Mouse (Mus musculus) 416B (cell line): ENCODE results near the gene Ttll11.

Experiments used
- DNase-seq: peaks from one replicate; pipeline ENCODE4 v3.0.0; 2011; ENCODE audit warnings: low read depth

The Ttll11 gene

DNA sequence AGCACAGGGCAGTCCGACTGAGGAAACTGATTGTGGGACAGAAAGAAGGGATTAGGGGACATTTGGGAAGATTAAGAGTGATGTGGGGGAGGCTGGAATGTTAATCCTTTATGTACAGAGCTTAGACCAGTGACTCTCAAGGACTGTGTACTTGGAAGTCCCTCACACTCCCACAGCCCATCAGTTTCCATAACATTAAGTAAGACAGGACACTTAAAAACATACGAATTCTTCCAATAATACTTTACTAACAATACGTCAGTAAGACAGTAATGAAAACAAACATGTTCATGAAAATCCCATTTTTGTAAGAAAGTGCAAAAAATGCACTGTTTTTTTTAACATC is 127.6 kb downstream of the Ttll11 start:
- DNase-seq = no peak

DNA sequence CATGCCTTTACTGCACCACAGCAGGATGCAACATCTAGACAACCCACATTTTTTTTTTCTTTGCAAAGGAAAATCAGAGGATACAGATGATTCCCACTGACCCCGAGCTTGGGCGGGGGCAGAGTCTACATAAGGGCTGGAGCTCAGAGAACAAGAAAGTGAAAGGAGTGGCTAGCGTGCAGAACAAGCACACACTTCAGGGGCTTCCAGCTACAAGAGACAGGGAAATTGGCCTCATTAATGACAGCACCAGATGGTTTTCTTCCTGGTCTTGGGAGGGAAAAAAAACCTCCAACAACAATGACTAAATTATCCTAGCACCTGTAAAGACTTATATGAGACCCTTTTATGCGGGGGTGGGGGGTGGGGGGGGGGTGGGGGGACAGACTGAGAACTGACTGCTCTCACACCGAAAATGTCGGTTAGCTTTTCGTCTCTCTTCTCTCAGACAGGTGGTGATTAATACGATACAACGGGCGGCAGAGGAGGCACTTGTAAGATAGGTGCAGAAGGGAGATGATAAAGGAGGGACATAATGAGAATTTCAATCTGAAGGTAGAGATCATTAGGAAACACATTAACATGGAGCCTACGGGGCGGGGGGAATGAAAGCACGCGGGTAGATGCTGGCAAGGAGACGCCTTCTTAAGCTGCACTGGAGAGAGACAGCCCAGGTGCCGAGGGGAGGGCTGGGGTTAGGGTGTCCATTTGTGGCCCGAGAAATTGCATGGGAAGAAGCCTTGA is 128.1 kb downstream of the Ttll11 start:
- no peak for DNase-seq

DNA sequence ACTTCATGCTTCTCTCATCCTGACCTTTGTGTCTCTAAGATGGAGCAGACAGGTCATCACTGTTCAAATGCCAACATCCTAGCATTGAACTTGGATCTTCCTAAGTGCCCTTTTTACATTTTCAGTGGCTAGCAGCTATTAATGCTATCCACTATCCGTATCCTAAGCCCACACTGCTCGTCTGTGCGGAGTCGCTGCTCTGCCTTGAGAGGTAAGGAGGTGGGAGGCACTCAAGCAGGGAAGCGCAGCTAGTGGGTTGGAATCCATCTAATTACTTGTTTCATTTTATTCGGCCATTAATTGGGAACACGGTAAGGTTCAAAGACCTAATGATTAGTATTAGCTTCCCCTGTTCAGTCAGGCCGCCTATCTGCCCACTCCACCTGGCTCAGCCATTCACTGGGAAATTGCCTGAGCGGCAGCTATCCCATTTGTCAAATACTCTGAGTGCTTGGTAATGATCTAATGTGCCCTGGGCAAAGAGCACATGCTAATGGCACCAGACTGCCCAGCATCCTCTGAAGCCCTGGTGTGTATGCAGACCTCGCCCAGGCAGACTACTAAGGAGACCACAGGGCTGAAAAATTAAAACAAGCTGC is 130.0 kb downstream of the Ttll11 start:
- DNase-seq = no peak

DNA sequence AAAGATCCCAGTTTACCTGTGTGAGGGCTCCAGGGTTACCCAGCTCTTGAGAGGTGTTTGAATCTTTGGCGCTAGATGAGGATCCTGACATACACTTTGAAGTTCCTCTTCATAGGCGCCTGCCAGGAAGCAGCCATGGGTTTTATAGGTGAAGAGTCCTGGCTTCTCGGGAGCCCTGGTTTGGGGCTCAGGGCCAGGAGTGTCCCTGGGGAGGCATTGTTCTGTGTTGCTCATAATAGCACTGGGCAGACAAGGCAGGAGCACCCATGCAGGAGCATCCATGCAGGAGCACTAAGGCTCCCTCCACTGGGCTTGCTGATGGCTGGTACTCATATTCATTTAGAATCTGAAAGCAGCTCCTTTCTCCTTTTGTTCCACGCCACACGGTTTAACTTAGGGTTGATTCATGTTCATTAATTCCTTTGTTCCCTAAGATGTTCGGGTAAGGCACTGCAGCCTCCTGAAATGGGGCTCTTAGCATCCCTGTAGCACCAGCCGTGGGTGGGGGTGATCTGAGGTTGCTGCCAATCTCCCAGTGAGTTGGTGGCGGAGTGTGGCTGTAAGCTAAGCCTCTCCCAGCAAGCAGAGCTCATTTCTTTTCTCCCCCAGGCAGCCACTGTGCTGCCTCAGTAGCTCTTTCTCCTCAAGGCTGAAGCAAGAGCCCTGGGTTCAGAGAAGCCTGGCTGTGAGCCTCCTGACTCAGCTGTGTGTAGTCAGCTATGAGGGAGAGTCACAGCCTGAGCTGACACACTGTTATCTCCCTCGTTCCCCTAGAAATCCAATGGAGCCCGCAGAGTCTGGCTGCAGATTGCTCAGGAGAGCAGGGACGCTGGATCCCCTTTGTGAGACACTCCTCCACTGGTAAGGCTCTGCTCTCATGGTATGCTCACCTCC is 133.9 kb downstream of the Ttll11 start:
- no peak for DNase-seq

DNA sequence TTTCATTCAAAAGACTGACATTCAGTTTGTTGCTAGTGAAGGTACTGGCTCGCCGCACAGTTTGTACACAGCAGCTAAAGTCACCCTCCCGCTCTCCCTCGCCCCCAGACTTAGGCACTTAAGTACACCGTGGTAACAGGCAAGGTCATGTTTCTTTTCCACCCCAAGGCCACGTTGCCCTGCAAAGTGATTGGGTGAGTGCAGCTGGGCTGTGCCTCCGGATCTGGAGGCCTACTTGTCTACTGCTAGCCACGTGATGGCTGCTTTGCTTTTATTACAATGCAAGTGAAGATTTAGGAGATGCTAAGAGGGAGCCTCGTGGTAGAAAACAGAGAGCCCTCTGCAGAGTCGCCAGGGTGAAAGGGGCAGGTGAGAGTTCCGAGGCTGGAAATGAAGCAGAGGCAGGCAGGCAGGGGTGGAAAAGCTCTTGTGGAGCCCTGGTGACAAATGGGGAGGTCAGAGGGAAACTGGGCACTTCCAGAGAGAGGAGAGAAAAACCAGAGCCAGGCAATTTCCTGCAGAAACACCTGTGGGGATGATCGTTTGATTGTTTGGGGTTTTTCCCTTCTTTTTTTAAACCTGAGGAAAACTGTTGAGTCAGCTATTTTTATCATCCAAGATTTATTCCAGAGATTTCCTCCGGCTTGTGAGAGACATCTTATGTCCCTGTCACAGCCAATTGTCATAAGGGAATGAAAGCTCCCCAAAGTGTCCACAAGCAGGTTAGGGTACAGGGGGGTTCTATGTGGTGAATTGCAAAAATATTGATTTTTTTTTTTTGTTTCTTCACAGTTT is 135.6 kb downstream of the Ttll11 start:
- DNase-seq = no peak

DNA sequence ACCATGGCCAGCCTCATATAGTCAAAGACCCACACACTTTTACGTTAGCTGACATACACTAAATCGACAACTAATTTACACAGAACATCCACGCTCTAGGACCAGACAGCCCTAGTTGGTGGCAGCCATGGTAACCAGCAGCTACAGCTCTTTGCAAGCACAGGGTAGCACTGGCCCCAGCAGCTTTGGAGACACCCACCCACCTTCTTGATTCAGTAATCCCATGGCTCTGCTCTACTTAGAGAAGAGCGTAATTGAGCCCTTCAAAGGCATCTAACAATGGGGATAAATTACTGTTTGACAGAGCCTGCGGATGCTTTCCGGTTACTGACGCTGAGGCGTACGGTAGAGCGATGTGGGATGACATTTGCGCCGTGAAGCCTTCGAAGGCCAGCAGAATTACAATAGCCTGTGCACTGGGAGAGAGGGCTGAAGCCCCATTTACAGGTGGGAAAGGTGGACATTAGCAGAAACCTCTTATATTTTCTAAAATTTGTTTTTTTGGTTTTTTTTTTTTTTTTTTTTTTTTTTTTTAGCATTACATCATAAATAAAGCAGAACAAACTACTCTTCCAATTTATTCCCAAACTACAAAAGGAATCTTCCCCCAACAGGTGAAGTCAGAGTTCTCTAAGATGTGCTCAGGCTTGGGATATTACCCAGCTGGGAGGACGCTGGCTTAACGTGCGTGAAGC is 136.8 kb downstream of the Ttll11 start:
- no peak for DNase-seq

DNA sequence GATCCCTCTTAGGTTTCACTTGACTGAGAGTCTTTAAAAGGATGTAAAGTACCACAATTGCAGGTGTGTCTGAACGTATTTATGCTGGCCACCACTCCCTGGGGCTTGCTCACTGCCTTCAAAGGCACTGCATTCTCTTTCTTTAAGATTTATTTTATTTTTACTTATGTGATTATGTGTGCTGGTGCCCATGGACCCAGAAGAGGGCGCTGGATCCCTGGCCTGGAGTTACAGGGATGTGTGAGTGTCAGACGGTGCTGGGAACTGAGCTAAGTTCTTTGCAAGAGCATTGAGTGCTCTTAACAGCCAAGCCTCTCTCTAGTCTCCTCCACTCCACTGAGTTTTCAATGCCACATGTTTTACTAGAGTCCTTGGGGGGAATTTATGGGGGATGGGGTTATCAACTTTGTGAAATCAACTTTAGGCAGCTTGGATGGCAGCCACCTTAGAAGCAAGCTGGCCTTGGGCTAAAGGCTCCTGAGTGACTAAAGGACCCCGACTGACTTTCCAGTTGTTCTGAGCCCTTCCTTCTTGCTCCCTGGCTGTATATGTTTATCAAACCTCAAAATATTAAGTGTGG is 137.8 kb downstream of the Ttll11 start:
- DNase-seq = no peak

DNA sequence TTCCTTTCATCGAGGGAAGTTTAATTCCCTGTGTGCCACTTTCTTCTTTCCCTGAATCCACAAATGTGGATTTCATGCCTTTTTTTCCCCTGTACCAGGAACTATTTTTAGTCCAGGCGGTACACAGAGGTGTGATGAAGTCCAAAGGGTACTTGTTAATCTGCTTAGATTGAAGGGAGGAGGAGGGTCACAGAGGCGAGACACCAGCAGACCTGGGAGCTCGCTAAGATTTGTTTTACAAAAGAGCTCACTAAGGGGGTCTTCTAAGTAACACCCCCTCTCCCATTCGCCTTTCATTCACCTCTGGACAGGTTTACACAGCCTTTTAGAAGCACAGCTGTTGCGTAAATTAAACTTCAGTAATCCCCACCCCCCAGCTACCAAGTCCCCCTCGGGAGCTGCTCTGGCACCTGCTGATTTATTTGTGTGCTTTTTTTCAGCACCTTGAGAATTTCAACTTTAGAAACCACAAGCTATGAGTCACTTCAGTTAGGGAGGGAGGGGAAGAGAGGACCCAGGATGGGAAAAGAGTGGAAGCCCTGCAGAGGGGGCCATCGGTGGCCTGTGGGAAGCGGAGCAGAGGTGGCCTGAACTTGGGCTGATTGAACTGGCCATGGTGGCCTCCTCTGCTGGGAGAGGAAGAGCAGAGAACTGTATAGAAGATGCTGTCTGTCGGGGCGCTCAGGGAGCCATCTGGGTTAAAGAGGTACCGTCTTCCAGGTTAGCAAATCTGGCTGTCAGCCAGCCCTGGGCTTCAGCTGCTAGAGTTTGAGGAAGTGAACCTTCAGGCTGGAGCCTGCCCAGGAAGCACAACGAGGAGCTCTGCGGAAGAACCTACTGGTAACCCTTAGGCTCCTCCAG is 138.5 kb downstream of the Ttll11 start:
- peak; percentile 84 for DNase-seq

DNA sequence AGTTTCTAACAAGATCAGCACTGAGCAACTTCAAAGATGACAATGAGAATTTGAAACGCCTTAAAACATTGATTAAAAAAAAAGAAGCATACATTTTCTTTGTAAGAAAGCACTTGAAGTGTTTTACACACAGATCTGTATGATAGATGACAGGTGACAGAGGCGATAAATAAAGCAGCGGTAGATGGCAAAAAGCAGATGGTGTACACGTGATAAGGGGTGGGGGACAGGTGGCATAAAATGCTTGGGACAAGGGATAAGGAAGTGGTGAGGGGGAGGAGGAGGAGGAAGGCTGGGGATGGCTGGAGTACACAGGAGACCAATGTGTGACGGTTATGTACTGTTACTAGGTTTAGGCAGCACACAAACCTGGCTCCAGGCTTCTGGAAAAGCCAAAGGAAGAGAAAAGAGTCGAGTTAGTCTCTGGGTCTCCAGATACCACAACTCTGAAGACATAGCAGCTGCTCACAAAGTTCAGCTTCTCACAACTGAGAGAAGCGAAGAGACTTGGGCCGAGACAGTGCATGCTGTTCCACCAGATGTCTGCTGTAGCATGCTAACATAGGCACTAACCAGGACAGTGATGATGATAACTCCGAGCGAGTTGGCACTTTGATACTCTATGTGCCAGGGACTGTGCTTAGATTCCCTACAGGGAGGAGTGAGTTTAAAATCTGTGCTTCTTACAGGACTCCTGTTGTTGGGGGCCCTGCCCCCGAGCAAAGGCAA is 140.8 kb downstream of the Ttll11 start:
- no peak for DNase-seq

DNA sequence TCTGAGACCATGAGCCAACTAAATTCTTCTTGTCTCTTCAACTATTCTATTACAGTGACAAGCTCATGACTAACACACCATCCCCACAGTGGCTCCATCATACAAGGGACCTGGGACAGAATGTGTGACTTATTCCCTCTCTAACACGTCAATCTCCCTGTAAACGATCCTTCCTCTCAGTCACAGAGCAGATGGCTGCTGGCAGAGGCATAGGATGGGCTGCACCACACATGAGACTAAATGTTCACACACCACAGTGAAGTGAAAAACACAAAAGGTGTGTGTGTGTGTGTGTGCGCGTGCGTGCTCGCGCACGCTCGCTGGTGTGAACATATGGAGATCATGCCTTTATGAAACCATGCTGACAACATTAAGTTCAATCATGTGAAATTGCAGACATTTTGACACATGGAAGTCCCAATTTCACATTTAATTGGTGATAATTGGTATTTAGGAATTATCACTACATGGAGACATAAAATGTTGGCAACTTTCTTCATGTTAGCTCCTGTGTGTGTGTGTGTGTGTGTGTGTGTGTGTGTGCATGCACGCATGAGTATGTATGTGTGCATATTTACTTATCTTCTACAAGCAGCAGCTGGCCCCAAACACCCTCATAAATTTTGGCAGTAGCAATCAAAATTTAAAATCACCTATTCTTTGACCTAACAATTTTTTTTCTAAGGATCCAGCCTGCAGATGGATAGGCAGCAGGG is 145.4 kb downstream of the Ttll11 start:
- DNase-seq = no peak

DNA sequence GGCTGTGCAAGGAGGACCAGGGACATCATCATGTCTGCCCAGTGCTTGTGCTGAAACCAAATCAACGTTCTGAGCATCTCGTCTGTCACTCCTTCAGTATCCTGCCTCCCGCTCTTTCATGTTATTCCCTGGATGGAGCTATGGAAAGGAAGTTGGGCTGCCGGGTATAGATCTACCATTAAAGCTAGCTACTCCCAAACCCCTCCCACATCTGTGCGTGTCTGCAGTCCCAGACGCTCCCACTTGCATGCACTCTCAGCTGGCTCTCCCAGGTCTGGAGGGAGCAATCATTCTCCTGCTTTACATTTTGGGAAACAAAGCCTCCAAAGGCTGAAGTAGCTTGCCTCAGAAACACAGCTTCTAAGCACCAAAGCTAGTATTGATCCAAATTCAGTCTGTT is 146.2 kb downstream of the Ttll11 start:
- DNase-seq = no peak

DNA sequence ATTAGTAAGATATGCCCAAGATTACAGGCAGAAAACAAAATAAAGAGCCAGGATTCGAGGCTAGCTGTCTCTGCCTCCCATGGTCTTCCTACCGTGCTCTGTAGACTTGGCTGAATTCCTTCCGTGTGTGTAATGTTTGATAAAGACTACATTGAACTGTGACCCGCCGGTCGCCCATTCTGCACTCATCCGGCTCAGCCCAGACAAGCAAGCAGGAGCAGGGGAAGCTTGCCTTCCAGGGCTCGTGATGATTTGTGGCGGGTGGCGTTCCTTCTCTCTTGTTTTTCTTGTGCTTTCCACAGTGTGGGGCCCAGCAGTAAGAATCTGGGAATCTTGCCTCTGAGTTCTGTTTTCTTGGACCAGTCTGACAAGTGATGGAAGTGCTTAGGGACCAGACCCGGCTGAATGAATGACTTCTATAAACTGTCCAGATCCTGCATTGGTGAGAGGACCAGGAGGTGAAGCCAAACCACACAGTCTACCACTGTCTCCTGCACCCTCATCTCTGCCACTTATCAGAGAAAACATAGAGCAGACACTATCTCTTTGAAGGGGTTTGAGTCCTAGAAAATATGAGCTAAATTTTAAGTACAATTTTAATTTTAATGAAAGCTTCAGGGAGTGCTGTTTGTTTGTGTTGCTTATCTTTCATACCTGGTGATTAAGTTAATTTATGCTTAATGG is 146.8 kb downstream of the Ttll11 start:
- no peak for DNase-seq

DNA sequence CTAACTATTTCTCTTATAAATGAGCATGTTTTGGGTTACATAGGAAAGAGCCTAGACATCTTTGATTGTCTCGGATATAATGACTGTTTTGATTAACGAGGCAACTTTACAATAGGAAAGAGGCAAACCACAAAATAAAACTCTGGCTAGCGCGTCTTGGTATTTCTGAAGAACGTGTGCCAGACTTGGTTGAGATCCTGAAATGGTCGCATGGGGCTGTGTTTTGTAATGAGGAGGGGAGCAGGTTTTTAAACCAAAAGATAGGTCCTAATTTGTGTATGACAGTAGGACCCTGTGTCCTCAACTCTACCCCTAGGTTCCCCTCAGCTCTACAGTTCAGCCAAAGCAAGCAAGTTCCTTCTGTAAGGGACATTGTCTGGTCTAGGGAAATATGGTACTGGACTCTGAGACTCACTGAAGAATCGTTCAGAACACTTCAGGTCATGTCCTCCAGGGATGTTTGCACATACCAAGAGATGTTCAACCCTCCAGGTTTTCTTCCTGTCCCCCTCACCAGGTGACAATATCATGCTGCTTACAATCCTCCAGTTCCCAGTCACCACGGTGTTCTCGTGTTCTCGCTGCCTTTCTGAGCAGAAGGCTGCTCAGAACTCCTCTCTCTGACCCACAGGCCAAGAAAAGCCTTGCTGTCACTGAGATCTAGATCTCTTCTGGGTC is 147.7 kb downstream of the Ttll11 start:
- no peak for DNase-seq

DNA sequence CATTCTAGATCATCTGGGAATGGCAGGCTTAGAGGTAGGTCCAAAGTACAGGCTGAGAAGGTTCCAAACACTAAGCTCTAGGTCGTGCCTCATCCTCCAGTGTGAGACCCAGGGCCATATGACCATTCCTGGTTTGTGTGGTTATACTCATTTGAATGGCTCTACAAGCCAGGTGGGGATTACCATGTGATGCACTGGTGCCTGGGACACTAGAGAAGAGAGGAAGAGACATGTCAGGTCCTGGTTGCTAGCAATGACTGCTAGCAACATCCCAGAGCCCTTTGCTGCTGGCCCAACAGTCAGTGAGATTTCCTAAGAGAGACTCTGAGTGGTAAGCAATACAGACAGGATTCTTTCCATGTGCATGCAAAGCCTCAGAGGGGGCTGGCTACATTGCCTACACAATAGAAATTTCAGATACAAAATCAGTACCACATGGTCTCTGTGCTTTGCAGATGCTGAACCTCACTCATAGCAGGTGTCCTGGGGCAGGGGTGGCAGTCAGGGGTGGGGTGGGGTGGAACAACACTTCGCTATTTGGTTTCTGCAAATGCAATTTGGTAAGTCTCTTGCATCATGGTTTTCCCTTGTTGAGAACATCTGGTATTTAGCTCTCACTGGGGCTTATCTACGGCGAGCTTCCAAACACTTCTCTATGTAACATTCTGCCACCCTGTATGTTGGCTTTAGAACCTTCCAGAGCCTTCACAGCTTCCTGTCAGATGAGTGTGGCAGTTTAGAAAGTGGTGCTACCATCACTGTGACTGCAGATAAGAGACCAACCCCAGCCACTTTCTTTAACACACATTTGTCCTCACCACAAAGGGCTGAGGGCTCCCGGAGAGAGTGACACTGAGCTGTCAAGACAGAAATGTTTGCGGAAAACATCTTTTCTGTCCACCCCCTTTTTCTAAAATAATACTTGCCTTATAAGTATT is 148.5 kb downstream of the Ttll11 start:
- DNase-seq = peak; percentile 97

DNA sequence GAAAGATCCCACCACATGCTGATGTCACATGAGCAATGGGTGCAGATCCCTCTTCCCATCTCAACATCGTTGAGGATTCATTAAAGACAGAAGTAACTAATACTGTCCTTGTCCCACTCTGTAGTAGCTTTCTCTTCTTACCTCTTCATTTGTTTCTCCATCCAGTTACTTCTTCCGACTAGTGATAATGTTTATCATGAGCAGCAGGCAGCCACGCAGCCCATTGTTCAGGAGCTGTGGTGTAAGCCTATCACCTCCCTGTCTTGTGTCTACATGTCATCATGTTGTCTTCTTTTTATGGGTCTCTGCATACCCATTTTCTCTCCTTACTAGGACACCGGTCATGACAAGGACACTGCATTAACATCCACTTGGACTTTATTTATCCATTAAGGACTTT is 150.6 kb downstream of the Ttll11 start:
- no peak for DNase-seq

DNA sequence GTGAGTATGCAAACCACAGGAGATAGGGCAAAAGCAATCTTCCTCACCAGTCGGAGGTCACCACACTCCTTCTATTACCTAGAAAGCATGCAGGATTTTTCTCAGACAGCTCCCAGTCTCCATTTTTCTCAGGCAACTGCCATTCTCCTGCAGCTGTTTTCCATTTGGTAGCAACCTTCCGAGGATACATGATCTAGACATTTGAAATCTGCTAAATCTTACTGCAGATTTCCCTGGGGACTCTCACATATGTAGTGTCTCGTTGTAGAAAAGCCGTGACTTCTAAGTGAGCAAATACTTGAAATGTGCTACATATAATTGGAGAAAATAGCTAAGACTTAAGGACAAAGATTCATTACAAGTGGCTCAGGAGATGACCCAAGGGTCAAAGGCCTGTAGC is 151.8 kb downstream of the Ttll11 start:
- no peak for DNase-seq

DNA sequence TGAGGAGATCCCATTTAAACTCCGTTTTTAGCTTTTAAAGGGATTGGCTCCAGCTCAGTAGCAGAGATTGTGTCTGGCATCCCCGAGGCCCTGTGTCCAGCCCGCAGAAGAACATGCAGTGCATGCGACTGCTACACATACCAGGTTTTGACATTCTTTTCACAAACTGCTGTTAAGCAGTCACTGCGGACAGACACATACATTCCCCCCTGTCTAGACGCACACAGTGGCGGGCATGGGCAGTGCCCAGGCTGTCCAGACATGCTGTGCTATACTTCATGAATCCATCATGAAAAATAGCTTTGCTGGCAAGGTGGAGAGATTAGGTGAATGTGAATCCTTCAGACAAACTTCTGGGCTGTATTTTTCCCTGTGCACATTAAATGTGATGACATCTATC is 154.6 kb downstream of the Ttll11 start:
- DNase-seq = no peak
